Mouse (Mus musculus): ENCODE data around the gene Ctnna2.

- no peak for TF ChIP-seq POLR2A (IDR thresholded peaks at IDR 0.05; ENCODE audit: borderline replicate concordance, extremely low read depth, low read depth, low read length)
- TF ChIP-seq CTCF (IDR thresholded peaks at IDR 0.05; ENCODE audit: insufficient read depth, low read length), result no peak
Measured at GRCm38 (mm10) chr6:77120926-77121325, 858.6 kb downstream of the Ctnna2 start.

All from lung, adult 2 months (tissue).